Mouse (Mus musculus): Measurements from ENCODE around the gene Pnmal1. TPM values are rescaled to one million over a fixed set of nuclear protein-coding genes. Genes with fewer than 3 reads are reported as not detected.

Gene Pnmal1
- polyA plus RNA-seq (2015; fragmentation: Nextera tagmentation; extraction: Ambion mirVana) = 0.11 and 0.15 TPM in 2 replicates

DNA sequence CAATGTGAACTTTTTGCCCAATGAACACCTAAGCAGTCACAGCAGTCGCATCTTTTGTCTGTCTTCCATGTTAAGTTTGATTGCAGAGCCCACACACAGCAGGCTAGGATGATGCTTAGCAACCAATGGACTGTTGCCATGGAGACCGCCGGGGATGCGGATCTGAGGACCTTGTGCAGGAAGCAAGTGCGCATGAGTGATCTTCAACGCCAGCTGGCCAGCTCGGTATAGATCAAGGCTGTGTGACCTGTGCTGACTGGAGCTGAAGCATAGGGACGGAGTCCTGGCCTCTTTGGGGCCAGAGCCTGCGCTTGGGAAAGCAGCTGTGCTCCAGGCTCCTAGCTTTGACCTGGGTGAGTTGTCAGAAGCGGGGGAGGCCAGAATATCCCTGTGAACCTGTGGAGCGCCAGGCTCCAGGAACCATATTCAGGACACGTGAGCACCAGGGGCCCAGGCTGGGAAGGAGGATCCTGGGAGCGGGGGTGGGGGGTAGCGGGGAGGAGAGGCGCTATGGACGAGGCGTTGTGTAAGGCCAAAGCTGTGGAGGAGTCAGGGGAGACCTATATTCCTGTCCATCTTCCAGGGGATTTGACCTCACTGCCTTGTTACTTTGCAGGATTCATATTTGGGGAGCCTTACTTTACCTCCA lies at the start of gene Pnmal1:
TSS of gene Pnmal1 (plus strand) at position 141 of the 649 bp plus-strand sequence.
- H3K4me1 ChIP-seq = no peaks in the 10 kb centered on the region
- H3K36me3 ChIP-seq = no peaks in the 10 kb centered on the region
- H3K9me3 ChIP-seq = no peaks in the 10 kb centered on the region
- H3K27me3 ChIP-seq (replicated peaks) = peaks cover 20% of the 10 kb centered on the region
- 28% methylated on average over 17 of the region's 17 CpGs for WGBS
- H3K4me2 ChIP-seq = peak within 1 kb of the TSS; percentile 12; the same call in 1 of the 2 replicates
- no peak within 1 kb of the TSS for H3K27ac ChIP-seq (replicated peaks)
- no peak within 1 kb of the TSS for H3K4me3 ChIP-seq
- ATAC-seq (ENCODE audit: extremely low read depth, insufficient number of reproducible peaks, low FRiP score, low TSS enrichment) = no peak
- H3K9ac ChIP-seq = no peak within 1 kb of the TSS

DNA sequence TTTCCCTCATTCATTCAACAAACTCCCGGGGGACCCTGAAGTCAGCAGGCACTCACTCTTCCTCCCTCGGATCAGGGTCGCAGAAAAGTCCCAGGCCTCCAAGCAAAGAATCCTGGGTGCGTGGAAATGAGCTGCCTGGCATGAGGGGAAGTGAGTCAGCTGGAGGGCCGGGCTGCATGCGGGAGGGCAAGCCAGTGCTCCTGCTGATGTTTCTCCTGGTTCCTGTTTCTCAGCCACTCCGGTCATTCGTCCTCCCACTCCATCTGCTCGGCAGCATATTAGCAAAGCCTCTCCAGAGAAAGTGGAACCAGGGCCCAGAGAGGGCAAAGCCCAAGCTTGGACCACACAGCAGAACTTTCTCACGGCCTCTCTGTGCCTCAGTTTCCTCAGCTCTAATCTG lies 49.6 kb upstream of the Pnmal1 start:
- Histone ChIP-seq H3K27ac (replicated peaks) (no peak overlapping the region), H3K9me3 (no peaks in the 10 kb centered on the region), H3K4me1 (peaks cover 52% of the 10 kb centered on the region), H3K4me2 (no peak overlapping the region), H3K9ac (no peak overlapping the region), H3K36me3 (peaks cover 11% of the 10 kb centered on the region), H3K4me3 (no peak overlapping the region), H3K27me3 (replicated peaks) (peaks cover 74% of the 10 kb centered on the region)
- WGBS = 32% methylated on average over 10 of the region's 10 CpGs
- ATAC-seq (ENCODE audit: extremely low read depth, insufficient number of reproducible peaks, low FRiP score, low TSS enrichment) = no peak

GRCm38 (mm10) chr7:16911904-16912303 lies 47.6 kb upstream of the Pnmal1 start:
- Histone ChIP-seq H3K27me3 (replicated peaks) (peaks cover 58% of the 10 kb centered on the region), H3K9ac (no peak overlapping the region), H3K36me3 (peaks cover 31% of the 10 kb centered on the region), H3K4me3 (no peak overlapping the region), H3K4me2 (no peak overlapping the region), H3K4me1 (peaks cover 48% of the 10 kb centered on the region), H3K9me3 (no peaks in the 10 kb centered on the region), H3K27ac (replicated peaks) (no peak overlapping the region)
- no peak for ATAC-seq (ENCODE audit: extremely low read depth, insufficient number of reproducible peaks, low FRiP score, low TSS enrichment)
- 83% methylated on average over 3 of the region's 3 CpGs for WGBS

DNA sequence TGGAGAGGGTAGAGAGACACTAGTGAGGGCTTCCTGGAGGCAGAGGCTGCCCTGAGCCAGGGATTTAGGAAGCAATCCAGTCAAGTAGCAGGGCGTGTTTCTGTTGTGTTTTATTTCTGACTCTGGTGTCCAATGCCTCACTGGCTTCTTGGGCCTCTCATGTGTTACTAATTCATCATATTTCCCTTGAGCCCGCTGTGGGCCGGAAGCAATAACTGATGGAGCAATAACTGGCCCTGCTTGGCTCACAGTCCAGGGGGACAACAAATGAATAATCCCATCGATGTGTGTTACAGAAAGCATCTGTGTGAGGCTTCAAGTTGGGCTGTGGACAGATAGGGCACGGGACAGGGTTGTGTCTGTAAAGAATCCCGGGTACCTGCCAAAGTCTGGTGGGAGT lies 47.1 kb upstream of the Pnmal1 start:
- Histone ChIP-seq H3K36me3 (peaks cover 35% of the 10 kb centered on the region), H3K4me1 (peaks cover 49% of the 10 kb centered on the region), H3K27me3 (replicated peaks) (peaks cover 53% of the 10 kb centered on the region), H3K9me3 (no peaks in the 10 kb centered on the region), H3K27ac (replicated peaks) (no peak overlapping the region), H3K4me3 (no peak overlapping the region), H3K9ac (no peak overlapping the region), H3K4me2 (no peak overlapping the region)
- WGBS = 79% methylated on average over 6 of the region's 6 CpGs
- ATAC-seq (ENCODE audit: extremely low read depth, insufficient number of reproducible peaks, low FRiP score, low TSS enrichment) = no peak

DNA sequence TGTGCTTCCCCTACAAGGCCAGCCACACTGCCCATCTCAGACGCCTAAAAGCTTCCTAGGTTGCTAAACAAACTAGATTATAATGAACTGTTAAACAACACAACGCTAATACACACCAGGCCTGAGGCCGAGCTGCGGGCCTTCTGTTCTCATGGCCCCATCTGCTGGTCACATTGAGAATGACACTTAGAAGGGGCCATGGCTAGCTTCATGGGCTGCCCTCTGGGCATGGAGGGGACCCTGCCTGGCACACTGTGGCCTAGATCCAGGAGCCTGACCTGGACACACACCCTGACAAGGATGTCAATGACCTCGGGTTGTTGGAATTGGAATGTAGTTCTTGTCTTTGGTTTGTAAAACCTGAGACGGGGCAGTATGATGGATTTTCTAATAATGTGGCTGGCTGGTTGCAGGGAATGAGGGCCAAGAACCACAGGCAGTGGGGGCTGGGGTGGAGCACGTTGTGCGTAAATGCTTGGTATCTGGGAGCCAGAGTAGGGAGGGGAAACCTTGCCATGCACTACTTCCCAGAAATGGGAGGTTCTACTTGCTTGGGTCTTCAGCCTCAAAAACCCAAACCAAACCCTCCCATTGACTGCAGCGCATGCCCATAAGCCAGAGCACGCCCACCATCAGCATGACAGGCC lies 45.5 kb upstream of the Pnmal1 start:
- H3K9me3 ChIP-seq = no peaks in the 10 kb centered on the region
- H3K4me1 ChIP-seq = peaks cover 41% of the 10 kb centered on the region
- WGBS = 32% methylated on average over 10 of the region's 10 CpGs
- H3K36me3 ChIP-seq = peaks cover 51% of the 10 kb centered on the region
- ATAC-seq (ENCODE audit: extremely low read depth, insufficient number of reproducible peaks, low FRiP score, low TSS enrichment) = no peak
- no peak overlapping the region for H3K9ac ChIP-seq
- no peak overlapping the region for H3K4me2 ChIP-seq
- H3K4me3 ChIP-seq = no peak overlapping the region
- peaks cover 42% of the 10 kb centered on the region for H3K27me3 ChIP-seq (replicated peaks)
- H3K27ac ChIP-seq (replicated peaks) = no peak overlapping the region

DNA sequence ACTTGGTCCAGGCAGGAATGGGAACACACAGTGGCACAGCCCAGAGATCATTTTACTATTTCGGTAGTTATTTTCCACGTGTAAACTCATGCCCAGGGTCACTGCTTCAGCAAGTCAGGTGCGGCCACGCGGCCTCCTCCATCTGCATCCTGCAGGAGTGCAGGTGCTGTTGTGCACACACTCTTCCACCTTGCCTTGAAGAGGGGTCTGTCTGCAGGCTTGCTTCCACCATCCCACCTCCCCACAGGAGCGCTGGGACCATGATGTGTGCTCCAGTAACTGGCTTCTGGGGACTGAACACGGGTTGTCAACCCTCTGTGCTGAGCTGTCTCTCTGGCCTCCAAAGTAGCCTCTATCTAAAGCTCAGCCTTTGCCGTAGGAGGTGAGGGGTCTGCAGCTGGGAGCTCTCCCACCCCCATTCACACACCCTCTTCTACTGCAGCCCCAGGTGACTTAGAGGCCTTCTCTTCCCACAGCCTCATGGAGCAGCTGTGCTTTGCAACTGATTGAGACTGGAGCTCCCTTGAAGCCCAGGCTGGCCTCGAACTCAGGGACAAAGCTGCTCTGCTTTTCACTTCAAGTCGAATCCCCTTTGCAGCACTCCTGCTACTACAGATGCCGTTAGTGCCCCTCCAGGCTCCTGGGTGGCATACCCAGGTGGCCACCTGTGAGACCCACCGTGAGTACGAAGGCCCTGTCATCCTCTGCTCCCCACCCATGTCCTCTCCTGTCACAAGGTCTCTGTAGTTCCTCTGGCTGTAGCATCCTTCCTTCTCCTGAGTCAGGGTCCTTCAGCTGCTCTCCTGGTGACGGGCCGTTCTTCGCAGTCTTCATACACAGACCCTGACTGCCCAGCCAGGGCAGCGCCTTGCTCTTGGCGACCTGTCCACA lies 44.8 kb upstream of the Pnmal1 start:
- no peak for ATAC-seq (ENCODE audit: extremely low read depth, insufficient number of reproducible peaks, low FRiP score, low TSS enrichment)
- 86% methylated on average over 18 of the region's 18 CpGs for WGBS
- peaks cover 34% of the 10 kb centered on the region for H3K27me3 ChIP-seq (replicated peaks)
- H3K9me3 ChIP-seq = no peaks in the 10 kb centered on the region
- no peak overlapping the region for H3K9ac ChIP-seq
- H3K27ac ChIP-seq (replicated peaks) = no peak overlapping the region
- peaks cover 39% of the 10 kb centered on the region for H3K4me1 ChIP-seq
- H3K4me2 ChIP-seq = no peak overlapping the region
- H3K36me3 ChIP-seq = peaks cover 59% of the 10 kb centered on the region
- no peak overlapping the region for H3K4me3 ChIP-seq

DNA sequence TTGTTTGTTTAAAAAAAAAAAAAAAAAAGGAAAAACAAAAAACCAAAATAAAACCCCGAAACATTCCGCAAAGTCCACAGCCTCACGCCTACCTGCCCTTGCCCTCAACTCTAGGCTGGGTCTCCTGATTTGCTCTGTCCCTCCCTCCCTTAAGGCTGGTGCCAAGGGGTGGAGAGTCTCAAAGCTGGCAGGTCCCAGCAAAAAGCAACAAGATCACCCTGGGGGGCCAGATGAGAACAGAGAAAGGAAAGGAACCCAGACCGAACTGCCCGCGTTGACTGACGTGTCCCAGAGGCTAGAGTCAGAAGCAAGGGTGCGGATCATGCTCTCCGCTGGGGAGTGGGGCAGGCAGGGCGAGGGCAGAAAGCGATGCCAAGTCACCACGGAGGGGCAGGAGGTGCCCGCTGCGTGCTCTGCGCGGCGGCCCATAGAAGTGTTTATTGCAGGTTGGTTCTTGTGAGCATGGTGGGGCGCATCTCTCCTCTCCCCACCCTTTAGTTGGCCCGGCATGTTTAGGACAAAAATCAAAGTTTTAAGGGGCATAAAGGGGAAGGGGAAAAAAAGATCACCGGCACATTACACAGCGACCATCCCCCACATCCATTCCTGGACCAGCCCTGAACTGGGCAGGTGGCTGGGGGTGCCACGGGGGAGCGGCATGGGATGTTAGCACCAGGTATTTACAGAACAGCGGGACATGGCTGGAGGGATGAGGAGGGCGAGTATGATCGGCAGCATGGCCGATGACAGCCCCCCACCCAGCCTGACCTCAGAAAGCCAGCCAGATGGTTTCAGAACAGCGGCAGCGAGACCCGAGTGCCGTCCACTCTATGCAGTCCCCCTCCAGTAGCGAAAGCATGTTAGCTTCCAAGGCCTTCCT lies 43.8 kb upstream of the Pnmal1 start:
- peaks cover 25% of the 10 kb centered on the region for H3K27me3 ChIP-seq (replicated peaks)
- H3K9ac ChIP-seq = peak overlapping the region; percentile 40; the same call in 1 of the 2 replicates
- WGBS = 87% methylated on average over 32 of the region's 32 CpGs
- no peak overlapping the region for H3K4me3 ChIP-seq
- peaks cover 44% of the 10 kb centered on the region for H3K4me1 ChIP-seq
- no peak for ATAC-seq (ENCODE audit: extremely low read depth, insufficient number of reproducible peaks, low FRiP score, low TSS enrichment)
- no peak overlapping the region for H3K27ac ChIP-seq (replicated peaks)
- no peaks in the 10 kb centered on the region for H3K9me3 ChIP-seq
- H3K4me2 ChIP-seq = no peak overlapping the region
- peaks cover 69% of the 10 kb centered on the region for H3K36me3 ChIP-seq

DNA sequence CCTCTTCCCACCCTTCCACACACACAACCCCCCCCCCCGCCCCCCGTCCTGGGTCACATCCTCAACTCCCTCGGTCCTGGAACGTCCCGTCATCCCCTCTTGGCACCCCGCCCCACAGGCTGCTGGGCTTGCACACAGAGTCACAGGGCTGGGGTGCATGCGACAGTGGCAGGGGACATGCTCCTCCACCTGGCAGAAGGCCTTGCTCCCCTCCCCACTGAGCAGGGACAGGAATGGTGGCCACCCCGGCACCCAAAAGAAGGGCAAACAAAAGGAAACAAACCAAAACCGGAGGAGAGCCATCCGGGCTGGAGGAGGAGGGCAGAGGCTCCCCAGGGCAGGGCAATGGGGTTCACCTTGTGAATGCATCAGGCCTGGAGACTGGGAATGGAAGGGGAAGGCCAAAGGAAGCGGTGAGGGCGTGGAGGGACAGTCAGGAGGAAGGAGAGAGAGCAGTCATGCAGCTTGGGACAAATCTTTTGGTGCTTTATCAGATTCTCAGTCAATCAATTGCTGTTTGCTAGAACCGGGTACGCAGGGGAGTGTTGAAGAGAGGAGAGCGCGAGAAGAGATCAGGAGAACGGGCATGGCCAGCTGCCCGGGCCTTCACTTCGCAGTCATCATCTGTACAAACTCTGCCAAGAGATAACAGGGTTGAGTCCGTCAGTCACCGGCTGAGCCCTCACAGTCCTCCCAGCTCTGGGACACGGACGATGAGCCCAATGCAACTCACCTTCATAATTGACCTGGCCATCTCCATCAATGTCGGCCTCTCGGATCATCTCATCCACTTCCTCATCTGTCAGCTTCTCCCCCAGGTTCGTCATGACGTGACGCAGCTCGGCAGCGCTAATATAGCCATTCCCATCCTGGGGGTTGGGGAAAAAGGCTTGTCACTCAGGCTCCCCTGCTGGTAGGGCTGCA lies 42.9 kb upstream of the Pnmal1 start:
- peaks cover 16% of the 10 kb centered on the region for H3K27me3 ChIP-seq (replicated peaks)
- no peak overlapping the region for H3K4me2 ChIP-seq
- 52% methylated on average over 30 of the region's 30 CpGs for WGBS
- no peaks in the 10 kb centered on the region for H3K9me3 ChIP-seq
- H3K9ac ChIP-seq = peak overlapping the region; percentile 40; the same call in 1 of the 2 replicates
- no peak overlapping the region for H3K27ac ChIP-seq (replicated peaks)
- peaks cover 53% of the 10 kb centered on the region for H3K4me1 ChIP-seq
- H3K4me3 ChIP-seq = no peak overlapping the region
- no peak for ATAC-seq (ENCODE audit: extremely low read depth, insufficient number of reproducible peaks, low FRiP score, low TSS enrichment)
- H3K36me3 ChIP-seq = peaks cover 78% of the 10 kb centered on the region

DNA sequence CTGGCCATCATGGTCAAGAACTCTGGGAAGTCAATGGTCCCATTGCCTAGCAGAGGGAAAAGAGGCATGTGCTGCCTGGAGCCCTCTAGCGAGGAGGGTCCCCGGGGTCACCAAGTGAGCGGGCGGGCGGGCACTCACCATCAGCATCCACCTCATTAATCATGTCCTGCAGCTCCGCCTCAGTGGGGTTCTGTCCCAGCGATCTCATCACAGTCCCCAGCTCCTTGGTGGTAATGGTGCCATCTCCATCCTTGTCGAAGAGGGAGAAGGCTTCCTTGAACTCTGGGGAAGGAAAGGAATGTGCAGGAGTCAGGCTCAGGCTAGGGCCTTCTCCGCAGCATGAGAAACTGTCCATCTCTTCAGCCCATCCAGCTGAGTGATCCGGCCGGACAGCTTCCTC lies 42.0 kb upstream of the Pnmal1 start:
- H3K9ac ChIP-seq = no peak overlapping the region
- no peak overlapping the region for H3K27ac ChIP-seq (replicated peaks)
- H3K27me3 ChIP-seq (replicated peaks) = peaks cover 10% of the 10 kb centered on the region
- H3K36me3 ChIP-seq = peaks cover 79% of the 10 kb centered on the region
- no peak for ATAC-seq (ENCODE audit: extremely low read depth, insufficient number of reproducible peaks, low FRiP score, low TSS enrichment)
- WGBS = 67% methylated on average over 11 of the region's 11 CpGs
- H3K9me3 ChIP-seq = no peaks in the 10 kb centered on the region
- no peak overlapping the region for H3K4me2 ChIP-seq
- H3K4me1 ChIP-seq = peaks cover 61% of the 10 kb centered on the region
- H3K4me3 ChIP-seq = no peak overlapping the region

- H3K9ac ChIP-seq = no peak overlapping the region
- H3K4me3 ChIP-seq = no peak overlapping the region
- peaks cover 4% of the 10 kb centered on the region; the same call in 1 of the 2 replicates for H3K27me3 ChIP-seq (replicated peaks)
- H3K27ac ChIP-seq (replicated peaks) = no peak overlapping the region
- peaks cover 79% of the 10 kb centered on the region for H3K36me3 ChIP-seq
- no peak for ATAC-seq (ENCODE audit: extremely low read depth, insufficient number of reproducible peaks, low FRiP score, low TSS enrichment)
- H3K4me1 ChIP-seq = peaks cover 67% of the 10 kb centered on the region
- no peaks in the 10 kb centered on the region for H3K9me3 ChIP-seq
- H3K4me2 ChIP-seq = no peak overlapping the region
- WGBS = 73% methylated on average over 9 of the region's 9 CpGs
These were observed 41.5 kb upstream of the Pnmal1 start for GRCm38 (mm10) chr7:16918014-16918413.

Data from heart, embryonic 13.5 days (tissue).